Mouse (Mus musculus): ENCODE measurements around the gene Gm2696. TPM values are rescaled to one million over a fixed set of nuclear protein-coding genes. Genes with fewer than 3 reads are reported as not detected.
A peak's percentile ranks its signal among the peaks of the same experiment; 100 is the strongest.

The Gm2696 gene
- polyA plus RNA-seq, 1 experiment from 2014 or later: not detected

DNA sequence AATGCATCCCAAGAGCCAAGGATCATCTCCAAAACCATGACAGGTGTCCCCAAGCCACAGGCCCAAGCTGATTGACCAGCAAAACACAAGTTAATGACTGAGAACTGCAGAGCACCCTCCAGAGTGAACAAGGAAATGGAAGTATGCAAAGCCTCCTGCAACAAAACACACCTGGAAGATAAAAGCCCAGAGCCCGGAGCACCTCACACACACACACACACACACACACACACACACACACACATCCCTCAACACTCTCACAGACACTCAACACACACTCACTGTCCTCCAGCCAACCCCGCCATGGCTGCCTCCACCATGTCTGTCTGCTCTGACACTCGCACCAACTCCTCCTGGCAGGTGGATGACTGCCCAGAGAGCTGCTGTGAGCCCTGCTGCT, 32.0 kb downstream of the Gm2696 start, which contains the start of gene Gm36176:
Gene Gm36176, plus strand, starts transcription at position 301 of the 400 bp plus-strand sequence.
- Histone ChIP-seq H3K4me2 (replicated peaks; ENCODE audit: low read depth) (no peak within 1 kb of the TSS), H3K9ac (ENCODE audit: low read depth, low read length) (no peak within 1 kb of the TSS), H3K27ac (ENCODE audit: low read depth, low read length) (no peak within 1 kb of the TSS), H3K9me3 (ENCODE audit: control insufficient read depth) (peaks cover 9% of the 10 kb centered on the region; the same call in 1 of the 2 replicates), H3K36me3 (ENCODE audit: control insufficient read depth, insufficient read depth) (no peaks in the 10 kb centered on the region), H3K27me3 (replicated peaks; ENCODE audit: control insufficient read depth, insufficient read depth, low read length) (no peaks in the 10 kb centered on the region), H3K4me1 (replicated peaks; ENCODE audit: control insufficient read depth, insufficient read depth, low read length) (no peaks in the 10 kb centered on the region), H3K4me3 (ENCODE audit: low read depth, low read length) (no peak within 1 kb of the TSS)
- TF ChIP-seq CTCF (IDR thresholded peaks at IDR 0.05; ENCODE audit: low read depth): no peak
- no peak for ATAC-seq
- WGBS: 76% methylated on average over 2 of the region's 3 CpGs

DNA sequence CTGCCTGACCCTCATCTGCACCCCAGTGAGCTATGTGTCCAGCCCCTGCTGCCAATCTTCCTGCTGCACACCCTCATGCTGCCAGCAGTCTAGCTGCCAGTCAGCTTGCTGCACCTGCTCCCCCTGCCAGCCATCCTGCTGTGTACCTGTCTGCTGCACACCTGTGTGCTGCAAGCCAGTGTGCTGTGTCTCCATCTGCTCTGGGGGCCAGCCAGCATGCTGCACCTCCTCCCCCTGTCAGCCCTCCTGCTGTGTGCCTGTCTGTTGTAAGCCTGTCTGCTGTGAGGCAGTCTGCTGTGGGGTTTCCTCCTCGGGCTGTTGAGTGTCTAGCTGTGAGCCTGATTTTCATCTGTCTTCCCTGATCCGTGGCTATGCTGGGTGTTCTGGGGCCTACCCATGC, 32.5 kb downstream of the Gm2696 start:
- 0 out of 2 replicates have a peak, but pooled peaks have one; percentile 8 for ATAC-seq
- Histone ChIP-seq H3K9ac (ENCODE audit: low read depth, low read length) (no peak overlapping the region), H3K27ac (ENCODE audit: low read depth, low read length) (no peak overlapping the region), H3K36me3 (ENCODE audit: control insufficient read depth, insufficient read depth) (no peaks in the 10 kb centered on the region), H3K27me3 (replicated peaks; ENCODE audit: control insufficient read depth, insufficient read depth, low read length) (no peaks in the 10 kb centered on the region), H3K9me3 (ENCODE audit: control insufficient read depth) (peaks cover 8% of the 10 kb centered on the region; the same call in 1 of the 2 replicates), H3K4me3 (ENCODE audit: low read depth, low read length) (no peak overlapping the region), H3K4me1 (replicated peaks; ENCODE audit: control insufficient read depth, insufficient read depth, low read length) (no peaks in the 10 kb centered on the region), H3K4me2 (replicated peaks; ENCODE audit: low read depth) (no peak overlapping the region)
- no peak for TF ChIP-seq CTCF (IDR thresholded peaks at IDR 0.05; ENCODE audit: low read depth)
- WGBS: 12% methylated on average over 2 of the region's 2 CpGs

GRCm38 (mm10) chr10:77847538-77847937, 33.1 kb downstream of the Gm2696 start:
- no peaks in the 10 kb centered on the region for H3K27me3 ChIP-seq (replicated peaks; ENCODE audit: control insufficient read depth, insufficient read depth, low read length)
- H3K27ac ChIP-seq (ENCODE audit: low read depth, low read length): no peak overlapping the region
- H3K4me2 ChIP-seq (replicated peaks; ENCODE audit: low read depth): no peak overlapping the region
- no peak overlapping the region for H3K4me3 ChIP-seq (ENCODE audit: low read depth, low read length)
- 46% methylated on average over 2 of the region's 2 CpGs for WGBS
- no peak for TF ChIP-seq CTCF (IDR thresholded peaks at IDR 0.05; ENCODE audit: low read depth)
- no peak overlapping the region for H3K9ac ChIP-seq (ENCODE audit: low read depth, low read length)
- peaks cover 8% of the 10 kb centered on the region; the same call in 1 of the 2 replicates for H3K9me3 ChIP-seq (ENCODE audit: control insufficient read depth)
- no peaks in the 10 kb centered on the region for H3K36me3 ChIP-seq (ENCODE audit: control insufficient read depth, insufficient read depth)
- ATAC-seq: peak; percentile 59
- H3K4me1 ChIP-seq (replicated peaks; ENCODE audit: control insufficient read depth, insufficient read depth, low read length): no peaks in the 10 kb centered on the region

DNA sequence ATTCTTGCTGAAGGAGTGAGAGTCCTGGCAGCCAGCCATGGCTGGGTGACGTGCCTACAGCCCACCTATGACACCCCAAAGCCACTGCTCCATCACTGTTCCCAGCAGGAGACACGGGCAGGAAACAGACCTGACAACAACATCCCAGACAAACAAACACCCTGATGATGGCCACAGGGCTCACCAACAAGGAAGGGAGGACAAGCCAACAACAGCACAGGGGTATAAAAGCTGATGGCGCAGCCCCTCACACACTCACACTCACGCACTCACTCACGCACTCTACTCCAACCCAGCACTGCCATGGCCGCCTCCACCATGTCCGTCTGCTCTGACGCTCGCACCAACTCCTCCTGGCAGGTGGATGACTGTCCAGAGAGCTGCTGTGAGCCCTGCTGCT, 38.1 kb downstream of the Gm2696 start, which contains the start of gene Gm10318:
Gene Gm10318, plus strand, starts transcription at position 301 of the 400 bp plus-strand sequence.
- ATAC-seq: no peak
- Histone ChIP-seq H3K9ac (ENCODE audit: low read depth, low read length) (no peak within 1 kb of the TSS), H3K27me3 (replicated peaks; ENCODE audit: control insufficient read depth, insufficient read depth, low read length) (no peaks in the 10 kb centered on the region), H3K4me1 (replicated peaks; ENCODE audit: control insufficient read depth, insufficient read depth, low read length) (no peaks in the 10 kb centered on the region), H3K4me3 (ENCODE audit: low read depth, low read length) (no peak within 1 kb of the TSS), H3K27ac (ENCODE audit: low read depth, low read length) (no peak within 1 kb of the TSS), H3K4me2 (replicated peaks; ENCODE audit: low read depth) (no peak within 1 kb of the TSS), H3K9me3 (ENCODE audit: control insufficient read depth) (no peaks in the 10 kb centered on the region), H3K36me3 (ENCODE audit: control insufficient read depth, insufficient read depth) (no peaks in the 10 kb centered on the region)
- no peak for TF ChIP-seq CTCF (IDR thresholded peaks at IDR 0.05; ENCODE audit: low read depth)
- 71% methylated on average over 9 of the region's 9 CpGs for WGBS

GRCm38 (mm10) chr10:77861675-77862074, 47.2 kb downstream of the Gm2696 start, which contains the start of gene Gm3285:
Gm3285 (plus strand) TSS chr10:77861975.
- Histone ChIP-seq H3K36me3 (ENCODE audit: control insufficient read depth, insufficient read depth) (no peaks in the 10 kb centered on the region), H3K27ac (ENCODE audit: low read depth, low read length) (no peak within 1 kb of the TSS), H3K9me3 (ENCODE audit: control insufficient read depth) (no peaks in the 10 kb centered on the region), H3K4me2 (replicated peaks; ENCODE audit: low read depth) (no peak within 1 kb of the TSS), H3K27me3 (replicated peaks; ENCODE audit: control insufficient read depth, insufficient read depth, low read length) (no peaks in the 10 kb centered on the region), H3K4me3 (ENCODE audit: low read depth, low read length) (no peak within 1 kb of the TSS), H3K4me1 (replicated peaks; ENCODE audit: control insufficient read depth, insufficient read depth, low read length) (no peaks in the 10 kb centered on the region), H3K9ac (ENCODE audit: low read depth, low read length) (no peak within 1 kb of the TSS)
- 55% methylated on average over 7 of the region's 7 CpGs for WGBS
- no peak for ATAC-seq
- no peak for TF ChIP-seq CTCF (IDR thresholded peaks at IDR 0.05; ENCODE audit: low read depth)

GRCm38 (mm10) chr10:77864067-77864761, 49.7 kb downstream of the Gm2696 start:
- Histone ChIP-seq H3K4me1 (replicated peaks; ENCODE audit: control insufficient read depth, insufficient read depth, low read length) (no peaks in the 10 kb centered on the region), H3K4me3 (ENCODE audit: low read depth, low read length) (peak overlapping the region; percentile 22), H3K36me3 (ENCODE audit: control insufficient read depth, insufficient read depth) (no peaks in the 10 kb centered on the region), H3K9me3 (ENCODE audit: control insufficient read depth) (no peaks in the 10 kb centered on the region), H3K9ac (ENCODE audit: low read depth, low read length) (no peak overlapping the region), H3K27ac (ENCODE audit: low read depth, low read length) (no peak overlapping the region), H3K27me3 (replicated peaks; ENCODE audit: control insufficient read depth, insufficient read depth, low read length) (no peaks in the 10 kb centered on the region), H3K4me2 (replicated peaks; ENCODE audit: low read depth) (peak overlapping the region; percentile 57)
- ATAC-seq: peak; percentile 93
- TF ChIP-seq CTCF (IDR thresholded peaks at IDR 0.05; ENCODE audit: low read depth): peak; percentile 51
- 28% methylated on average over 14 of the region's 14 CpGs for WGBS
